Mouse (Mus musculus): ENCODE results near the gene Gpc3. TPM values are rescaled to one million over a fixed set of nuclear protein-coding genes. Genes with fewer than 3 reads are reported as not detected.
A peak's percentile ranks its signal among the peaks of the same experiment; 100 is the strongest.
"Not testable (repeated sequence)": the region's sequence is repeated elsewhere in the genome, so short reads cannot be mapped to it uniquely, and the experiment has no call there.

Gene Gpc3
- polyA plus RNA-seq, 2 experiments: 730 to 985 TPM

DNA sequence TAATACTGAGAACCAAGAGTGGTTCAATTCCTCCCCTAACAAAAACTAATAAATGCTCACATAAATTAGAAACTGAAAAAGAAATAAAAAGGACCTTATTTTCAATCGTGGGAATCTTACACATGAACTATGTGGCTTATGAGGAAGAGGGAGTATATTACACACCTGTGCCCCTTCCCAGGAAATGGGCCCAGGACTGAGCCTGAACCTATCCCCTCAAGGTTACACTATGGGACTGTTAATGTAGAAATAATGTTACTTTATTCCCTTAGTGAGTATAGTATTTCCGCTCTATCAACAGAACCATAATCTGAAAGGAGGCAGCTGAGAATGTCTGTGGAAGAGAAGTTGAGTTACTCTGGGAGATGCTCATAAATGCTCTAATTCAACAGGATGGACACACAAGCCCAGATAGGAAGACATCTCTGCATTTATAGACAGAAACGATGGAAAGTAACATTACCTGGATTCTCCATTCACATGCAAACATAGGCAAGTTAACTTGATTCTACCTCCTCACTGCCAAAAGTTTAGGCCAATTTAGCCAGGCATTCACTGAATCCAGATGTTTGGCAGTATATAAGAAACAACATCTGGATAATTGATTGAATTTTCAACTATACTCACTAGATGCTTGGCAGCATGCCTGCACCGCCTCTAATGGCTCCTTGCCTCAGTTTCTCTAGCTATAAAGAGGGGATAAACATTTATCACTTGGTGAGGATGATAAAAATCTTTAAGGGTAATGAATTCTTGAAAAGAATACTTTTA, 251.3 kb downstream of the Gpc3 start:
- peak; percentile 86 for ATAC-seq (ENCODE audit: low FRiP score, low read depth)
- Histone ChIP-seq H3K36me3 (ENCODE audit: control insufficient read depth, insufficient read depth, low read length) (no peaks in the 10 kb centered on the region), H3K9me3 (ENCODE audit: control insufficient read depth, low read length) (no peaks in the 10 kb centered on the region), H3K4me1 (ENCODE audit: control insufficient read depth, insufficient read depth, low read length) (no peaks in the 10 kb centered on the region), H3K9ac (ENCODE audit: low read depth, low read length, severe bottlenecking) (no peak overlapping the region), H3K27me3 (ENCODE audit: control insufficient read depth, insufficient read depth, low read length) (no peaks in the 10 kb centered on the region), H3K27ac (replicated peaks; ENCODE audit: low read depth, low read length) (no peak overlapping the region; the same call in 1 of the 2 replicates), H3K4me2 (replicated peaks; ENCODE audit: low read depth, low read length, severe bottlenecking) (no peak overlapping the region), H3K4me3 (replicated peaks; ENCODE audit: low read length) (no peak overlapping the region)
- no peak for TF ChIP-seq POLR2A (IDR thresholded peaks at IDR 0.05; ENCODE audit: borderline replicate concordance, extremely low read depth, insufficient read depth, insufficient read length)
- 59% methylated on average over 4 of the region's 4 CpGs for WGBS
- peak; percentile 81 for DNase-seq (ENCODE audit: low spot score)

GRCm38 (mm10) chrX:52352981-52353380, 260.8 kb downstream of the Gpc3 start:
- H3K27me3 ChIP-seq (ENCODE audit: control insufficient read depth, insufficient read depth, low read length): no peaks in the 10 kb centered on the region
- H3K9ac ChIP-seq (ENCODE audit: low read depth, low read length, severe bottlenecking): no peak overlapping the region
- no peak overlapping the region for H3K27ac ChIP-seq (replicated peaks; ENCODE audit: low read depth, low read length)
- 78% methylated on average over 4 of the region's 4 CpGs for WGBS
- no peaks in the 10 kb centered on the region for H3K9me3 ChIP-seq (ENCODE audit: control insufficient read depth, low read length)
- no peak overlapping the region for H3K4me2 ChIP-seq (replicated peaks; ENCODE audit: low read depth, low read length, severe bottlenecking)
- DNase-seq (ENCODE audit: low spot score): no peak
- ATAC-seq (ENCODE audit: low FRiP score, low read depth): no peak
- H3K4me3 ChIP-seq (replicated peaks; ENCODE audit: low read length): no peak overlapping the region
- TF ChIP-seq POLR2A (IDR thresholded peaks at IDR 0.05; ENCODE audit: borderline replicate concordance, extremely low read depth, insufficient read depth, insufficient read length): no peak
- H3K4me1 ChIP-seq (ENCODE audit: control insufficient read depth, insufficient read depth, low read length): no peaks in the 10 kb centered on the region
- H3K36me3 ChIP-seq (ENCODE audit: control insufficient read depth, insufficient read depth, low read length): no peaks in the 10 kb centered on the region

DNA sequence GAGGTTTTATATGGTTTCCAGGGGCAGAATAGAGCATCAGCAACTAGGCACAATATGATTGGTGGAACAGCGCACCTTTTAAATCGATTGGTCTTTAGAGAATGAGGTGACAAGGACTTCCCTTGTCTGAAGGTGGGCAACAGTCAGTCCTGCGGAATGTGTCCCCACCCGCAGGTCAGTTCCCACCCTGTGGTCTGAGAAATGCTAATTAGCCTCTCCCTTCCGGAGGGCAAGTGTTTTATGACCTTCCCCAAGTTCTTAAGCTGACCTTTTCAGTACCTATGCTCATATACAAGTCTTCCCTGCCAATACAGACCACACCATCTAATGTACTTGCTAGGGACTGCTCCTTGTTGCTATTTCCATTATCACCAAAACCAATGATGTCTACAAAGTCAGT, 263.1 kb downstream of the Gpc3 start:
- ATAC-seq (ENCODE audit: low FRiP score, low read depth); H3K4me3 ChIP-seq (replicated peaks; ENCODE audit: low read length): not testable (repeated sequence)

GRCm38 (mm10) chrX:52348773-52349172, 265.0 kb downstream of the Gpc3 start:
- H3K9me3 ChIP-seq (ENCODE audit: control insufficient read depth, low read length): no peaks in the 10 kb centered on the region
- H3K4me2 ChIP-seq (replicated peaks; ENCODE audit: low read depth, low read length, severe bottlenecking): no peak overlapping the region
- WGBS: 49% methylated on average over 6 of the region's 6 CpGs
- no peak overlapping the region for H3K9ac ChIP-seq (ENCODE audit: low read depth, low read length, severe bottlenecking)
- TF ChIP-seq POLR2A (IDR thresholded peaks at IDR 0.05; ENCODE audit: borderline replicate concordance, extremely low read depth, insufficient read depth, insufficient read length): no peak
- DNase-seq (ENCODE audit: low spot score) (no peak), ATAC-seq (ENCODE audit: low FRiP score, low read depth) (peak; percentile 67)
- no peak overlapping the region for H3K4me3 ChIP-seq (replicated peaks; ENCODE audit: low read length)
- no peaks in the 10 kb centered on the region for H3K27me3 ChIP-seq (ENCODE audit: control insufficient read depth, insufficient read depth, low read length)
- no peaks in the 10 kb centered on the region for H3K36me3 ChIP-seq (ENCODE audit: control insufficient read depth, insufficient read depth, low read length)
- no peaks in the 10 kb centered on the region for H3K4me1 ChIP-seq (ENCODE audit: control insufficient read depth, insufficient read depth, low read length)
- no peak overlapping the region for H3K27ac ChIP-seq (replicated peaks; ENCODE audit: low read depth, low read length)

More for the DNA sequence above, 263.1 kb downstream of the Gpc3 start:
- H3K27me3 ChIP-seq (ENCODE audit: control insufficient read depth, insufficient read depth, low read length); H3K27ac ChIP-seq (replicated peaks; ENCODE audit: low read depth, low read length); H3K4me1 ChIP-seq (ENCODE audit: control insufficient read depth, insufficient read depth, low read length); H3K4me2 ChIP-seq (replicated peaks; ENCODE audit: low read depth, low read length, severe bottlenecking); DNase-seq (ENCODE audit: low spot score); H3K9ac ChIP-seq (ENCODE audit: low read depth, low read length, severe bottlenecking); H3K36me3 ChIP-seq (ENCODE audit: control insufficient read depth, insufficient read depth, low read length); H3K9me3 ChIP-seq (ENCODE audit: control insufficient read depth, low read length): not testable (repeated sequence)
- 56% methylated on average over 5 of the region's 5 CpGs for WGBS

- Histone ChIP-seq H3K27me3 (ENCODE audit: control insufficient read depth, insufficient read depth, low read length) (no peaks in the 10 kb centered on the region), H3K27ac (replicated peaks; ENCODE audit: low read depth, low read length) (no peak overlapping the region), H3K9ac (ENCODE audit: low read depth, low read length, severe bottlenecking) (no peak overlapping the region), H3K9me3 (ENCODE audit: control insufficient read depth, low read length) (no peaks in the 10 kb centered on the region), H3K36me3 (ENCODE audit: control insufficient read depth, insufficient read depth, low read length) (no peaks in the 10 kb centered on the region), H3K4me2 (replicated peaks; ENCODE audit: low read depth, low read length, severe bottlenecking) (no peak overlapping the region), H3K4me3 (replicated peaks; ENCODE audit: low read length) (no peak overlapping the region), H3K4me1 (ENCODE audit: control insufficient read depth, insufficient read depth, low read length) (no peaks in the 10 kb centered on the region)
- DNase-seq (ENCODE audit: low spot score) (no peak), ATAC-seq (ENCODE audit: low FRiP score, low read depth) (no peak)
- no peak for TF ChIP-seq POLR2A (IDR thresholded peaks at IDR 0.05; ENCODE audit: borderline replicate concordance, extremely low read depth, insufficient read depth, insufficient read length)
- 77% methylated on average over 3 of the region's 3 CpGs for WGBS
Observed at GRCm38 (mm10) chrX:52344018-52344417, 269.7 kb downstream of the Gpc3 start.
